Mouse (Mus musculus) lung, postnatal 10 days (tissue): ENCODE results near the gene Rbm12.
"Not testable (repeated sequence)": the region's sequence is repeated elsewhere in the genome, so short reads cannot be mapped to it uniquely, and the experiment has no call there.

Experiments
- DNase-seq: peaks from one replicate; pipeline ENCODE4 v3.0.0; 2021

Gene Rbm12

DNA sequence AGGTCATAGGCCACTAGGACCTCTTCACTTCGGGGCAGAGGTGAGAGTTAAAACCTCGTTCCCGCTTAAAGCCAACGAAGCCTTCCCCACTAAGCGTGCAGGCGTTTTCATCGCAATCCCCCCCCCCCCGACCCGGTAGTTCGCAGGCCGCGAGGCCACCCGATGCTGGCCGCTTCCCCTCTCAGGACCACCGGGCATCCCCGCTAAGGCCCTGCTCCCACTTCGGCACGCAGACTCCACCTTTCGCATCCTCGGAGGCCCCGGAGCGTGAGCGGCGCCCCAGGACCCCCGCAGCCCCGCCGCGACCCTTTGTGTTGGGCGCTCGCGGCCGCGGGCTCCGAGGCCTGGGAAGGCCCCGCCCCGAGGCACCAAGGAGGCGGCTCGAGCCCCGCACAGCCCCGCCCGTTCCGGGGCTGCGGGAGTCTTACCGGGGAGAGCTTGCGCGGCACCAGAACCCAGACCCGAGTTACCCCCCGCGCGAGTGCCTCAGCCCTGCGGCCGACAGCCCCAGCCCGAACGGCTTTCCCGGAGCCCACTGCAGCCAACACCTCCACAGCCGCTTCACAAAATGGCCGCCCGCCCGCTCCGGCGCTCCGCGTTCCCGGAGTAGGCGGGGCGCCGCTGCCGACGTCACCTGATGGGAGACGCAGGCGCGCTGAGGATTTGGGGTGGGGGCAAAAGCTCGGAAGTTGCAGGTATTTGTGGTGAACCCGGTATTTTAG, at the start of gene Rbm12, which contains the start of gene Cpne1:
TSS of gene Rbm12 (minus strand) at position 621 of the 722 bp plus-strand sequence.
TSS of gene Cpne1 (minus strand) at position 608 of the 722 bp plus-strand sequence.
- peak; percentile 95 for DNase-seq

DNA sequence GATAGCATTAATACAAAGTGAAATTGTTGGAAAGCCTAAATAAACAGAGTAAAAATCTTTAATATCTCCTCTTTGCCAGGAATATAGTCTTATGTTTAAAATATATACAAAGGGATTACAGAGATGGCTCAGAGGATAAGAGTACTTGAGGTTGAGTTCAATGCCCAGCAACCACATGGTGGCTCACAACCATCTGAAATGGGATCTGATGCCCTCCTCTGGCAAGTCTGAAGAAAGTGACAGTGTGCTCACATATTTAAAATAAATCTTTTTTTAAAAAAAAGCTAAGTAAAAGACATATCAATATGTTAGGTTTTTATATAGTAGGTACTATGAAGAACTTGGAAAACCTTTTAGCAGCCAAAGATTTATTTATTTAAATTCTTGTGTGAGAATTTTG, 39.8 kb upstream of the Rbm12 start:
- DNase-seq, result no peak

DNA sequence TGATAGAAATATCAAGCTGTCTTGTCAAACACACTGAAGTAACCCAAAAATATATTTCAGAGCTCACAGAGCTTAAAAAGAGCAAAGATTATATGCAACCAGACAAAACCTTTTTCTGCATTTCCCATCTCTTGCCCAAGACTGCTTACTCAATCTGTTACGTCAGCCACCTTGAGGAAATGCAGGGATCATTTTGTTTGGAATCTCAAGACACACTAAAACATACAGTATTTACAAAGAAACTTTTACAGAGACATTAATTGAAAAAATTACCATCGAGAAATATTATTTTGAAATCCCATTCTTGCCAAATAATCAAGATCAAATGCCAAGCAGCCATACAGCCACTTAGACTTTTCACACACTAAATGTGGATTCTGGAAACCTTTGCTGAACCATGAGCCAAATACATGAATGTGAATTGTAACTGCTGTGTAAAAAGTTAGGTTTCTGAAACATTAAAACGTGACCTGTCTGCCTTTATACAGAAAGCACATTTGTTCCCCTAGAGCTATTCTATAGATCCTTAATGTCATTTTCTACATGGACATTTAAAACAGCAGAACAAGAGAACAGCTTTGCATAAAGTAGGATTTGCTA, 35.6 kb upstream of the Rbm12 start:
- DNase-seq, result no peak

- DNase-seq, result no peak
These were observed 34.7 kb upstream of the Rbm12 start for GRCm38 (mm10) chr2:156146272-156146989.

GRCm38 (mm10) chr2:156145486-156146130, 33.8 kb upstream of the Rbm12 start:
- no peak for DNase-seq

GRCm38 (mm10) chr2:156143953-156144724, 32.4 kb upstream of the Rbm12 start, which contains the start of the genes Romo1 and Nfs1:
TSS of gene Romo1 (plus strand) at chr2:156144039.
TSS of gene Nfs1 (minus strand) at chr2:156144186.
- peak; percentile 96 for DNase-seq

DNA sequence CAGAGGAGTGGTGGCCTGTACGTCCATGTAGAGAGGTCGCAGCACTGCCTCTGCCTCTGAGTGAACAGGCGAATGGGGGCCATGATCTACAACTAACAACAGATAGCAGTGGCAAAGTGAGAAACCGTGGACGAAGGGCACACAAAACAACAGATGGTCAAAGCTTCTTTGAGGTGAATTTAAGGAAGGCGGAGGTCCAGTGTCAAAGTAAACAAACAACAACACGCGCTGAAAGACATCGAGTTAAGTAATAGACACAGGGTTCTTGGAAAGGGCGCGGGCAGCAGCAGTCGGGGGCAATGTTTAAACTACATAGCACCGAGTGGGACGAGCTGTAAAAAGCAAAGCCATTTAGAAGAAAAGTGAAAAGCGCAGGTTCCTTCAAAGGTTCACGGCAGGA, 31.6 kb upstream of the Rbm12 start:
- DNase-seq, result no peak

- DNase-seq, result no peak
These were observed 31.0 kb upstream of the Rbm12 start for GRCm38 (mm10) chr2:156142820-156143219.

- no peak for DNase-seq
These were observed 23.9 kb upstream of the Rbm12 start for GRCm38 (mm10) chr2:156135695-156136094.

- DNase-seq, result no peak
These were observed 22.4 kb upstream of the Rbm12 start for GRCm38 (mm10) chr2:156134161-156134560.

- no peak for DNase-seq
These were observed 15.2 kb upstream of the Rbm12 start, which contains the start of gene Gm28036 for GRCm38 (mm10) chr2:156126992-156127391. TSS of gene Gm28036 (minus strand) at chr2:156127092.

DNA sequence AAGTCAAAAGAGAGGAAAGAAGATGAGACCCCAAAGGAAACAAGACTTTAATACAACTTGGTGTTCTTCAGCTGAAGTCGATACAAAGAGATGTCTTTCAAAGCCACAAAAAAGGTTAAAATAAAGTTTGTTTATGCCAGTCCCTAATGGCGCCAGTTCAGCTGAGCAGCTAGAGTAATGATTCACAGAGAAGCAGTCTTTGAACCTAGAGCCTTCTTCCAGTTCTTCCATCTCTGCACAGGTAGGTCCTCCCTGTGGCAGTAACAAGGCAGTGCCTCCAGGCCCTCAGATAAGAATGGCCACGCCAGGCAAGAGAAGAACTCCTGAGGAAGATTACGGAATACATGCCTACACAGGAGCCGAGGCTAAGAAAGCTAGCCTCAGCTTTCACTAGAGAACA, 12.0 kb upstream of the Rbm12 start:
- DNase-seq, result no peak

DNA sequence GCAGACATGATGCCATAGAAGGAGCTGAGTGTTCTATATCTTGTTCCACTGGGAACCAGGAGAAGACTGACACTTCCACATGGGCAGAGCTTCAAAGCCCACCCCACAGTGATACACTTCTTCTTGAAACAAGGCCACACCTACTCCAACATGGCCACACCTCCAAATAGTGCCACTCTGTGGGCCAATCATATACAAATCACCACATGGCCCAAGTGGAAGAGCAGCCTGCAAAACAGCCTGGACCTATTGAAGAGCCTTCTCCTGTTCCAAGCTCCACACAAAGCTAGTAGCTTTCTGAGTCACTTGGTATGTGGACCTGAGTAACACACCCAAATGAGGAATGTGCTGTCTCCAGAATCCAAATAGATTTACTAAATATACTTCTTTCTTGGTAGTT, 7.8 kb upstream of the Rbm12 start:
- DNase-seq, result no peak

DNA sequence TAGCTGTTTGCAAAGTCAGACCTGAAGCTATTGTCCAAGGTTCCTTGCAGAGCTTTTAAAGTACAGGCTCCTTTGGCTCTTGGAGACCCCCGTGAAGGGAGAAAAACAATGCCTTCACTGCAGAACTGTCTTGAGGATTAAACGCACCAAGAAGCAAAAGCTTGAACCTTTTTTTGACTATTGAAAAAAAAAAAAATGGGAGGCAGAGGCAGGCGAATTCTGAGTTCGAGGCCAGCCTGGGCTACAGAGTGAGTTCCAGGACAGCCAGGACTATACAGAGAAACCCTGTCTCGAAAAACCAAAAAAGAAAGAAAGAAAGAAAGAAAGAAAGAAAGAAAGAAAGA, 274 bp upstream of the Rbm12 start:
- DNase-seq, result not testable (repeated sequence)

GRCm38 (mm10) chr2:156110627-156111357, 986 bp downstream of the Rbm12 start:
- peak; percentile 8 for DNase-seq

GRCm38 (mm10) chr2:156091926-156092325, 19.9 kb downstream of the Rbm12 start:
- DNase-seq, result peak; percentile 19

- no peak for DNase-seq
These were observed 22.0 kb downstream of the Rbm12 start for GRCm38 (mm10) chr2:156089799-156090198.

DNA sequence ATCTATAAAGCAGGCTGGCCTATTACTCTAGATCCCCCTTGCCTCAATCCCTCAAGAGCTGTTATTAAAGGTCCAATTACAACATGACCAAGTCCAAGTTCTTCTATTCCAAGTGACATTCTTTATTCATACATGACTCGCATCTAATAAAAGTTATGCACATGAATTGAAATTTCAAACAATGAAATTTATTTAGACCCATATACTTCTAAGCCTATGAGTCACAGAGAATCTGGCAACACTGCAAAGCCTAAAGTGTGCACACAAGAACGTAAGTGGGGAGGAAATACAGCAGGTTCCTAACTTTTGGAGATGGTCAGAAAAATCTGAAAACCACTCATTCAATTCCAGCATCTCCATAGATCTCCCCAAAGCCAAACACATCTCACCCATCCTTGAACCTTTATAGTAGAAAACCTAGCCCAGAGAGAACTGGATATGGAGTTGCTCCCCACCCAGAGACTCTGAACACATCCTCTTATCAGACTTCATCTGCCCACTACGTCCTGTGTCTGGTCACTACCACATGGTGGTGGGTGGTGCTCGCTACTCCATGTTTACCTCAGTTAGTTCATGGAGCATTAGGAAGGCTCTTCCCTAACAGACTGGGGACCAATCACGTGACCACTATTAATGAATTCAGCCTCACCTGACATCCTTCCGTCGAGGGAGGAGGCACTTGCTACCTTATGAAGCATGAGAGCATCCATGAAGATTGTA, 24.2 kb downstream of the Rbm12 start:
- DNase-seq, result no peak

- DNase-seq, result no peak
These were observed 27.2 kb downstream of the Rbm12 start for GRCm38 (mm10) chr2:156084541-156084940.

DNA sequence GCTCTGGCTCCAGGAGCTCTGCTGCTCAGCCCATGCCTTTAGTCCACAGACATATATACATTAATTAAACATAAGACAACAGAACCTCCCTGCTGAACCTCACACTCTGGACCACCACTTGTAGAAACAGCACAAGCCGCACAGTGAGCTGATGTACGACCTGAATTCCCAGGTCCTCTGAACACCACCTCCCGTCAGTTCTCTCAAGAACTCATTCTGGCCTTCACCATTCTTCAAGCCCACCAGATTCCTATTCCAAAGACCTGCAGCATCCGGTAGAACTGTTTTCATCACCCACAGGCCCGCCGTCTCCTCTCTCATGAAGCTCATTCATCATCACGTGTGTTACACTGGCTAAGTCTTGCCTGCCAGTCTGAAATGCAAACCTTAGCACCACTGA, 31.4 kb downstream of the Rbm12 start:
- DNase-seq, result no peak

- DNase-seq, result no peak
These were observed 32.1 kb downstream of the Rbm12 start for GRCm38 (mm10) chr2:156079674-156080073.
